Mouse (Mus musculus) liver, embryonic 14.5 days (tissue): Measurements from ENCODE around the gene Cdc27. TPM values are rescaled to one million over a fixed set of nuclear protein-coding genes. Genes with fewer than 3 reads are reported as not detected.

Source experiments
- ATAC-seq: fragments of 200-750 bp; cut with Nextera tagmentation; 2 replicates; pipeline ENCODE4 v1.8.0; 2017; ENCODE audit warnings: moderate number of reproducible peaks, mild to moderate bottlenecking, moderate library complexity; ENCODE audit not compliant: insufficient read depth
- DNase-seq, 3 experiments: peaks; one replicate each; pipeline ENCODE4 v3.0.0-alpha.2; 2012 to 2013; ENCODE audit warnings: low read depth in 3 of 3, low spot score in 3 of 3
- H3K27ac ChIP-seq: fragments of 300-500 bp; sonication (generic); 2 replicates; pipeline ENCODE4 v1.5.1; 2014; ENCODE audit warnings: moderate library complexity, mild to moderate bottlenecking, control low read depth, inconsistent platforms
- H3K27me3 ChIP-seq: fragments of 300-500 bp; sonication (generic); 2 replicates; pipeline ENCODE4 v1.6.1; 2014; ENCODE audit warnings: mild to moderate bottlenecking, low read length, moderate library complexity; ENCODE audit not compliant: control insufficient read depth, insufficient read depth
- H3K36me3 ChIP-seq: fragments of 300-500 bp; sonication (generic); replicated peaks from 2 replicates; pipeline ENCODE4 v1.6.1; 2014; ENCODE audit warnings: low read depth; ENCODE audit not compliant: control insufficient read depth, insufficient read depth
- H3K4me1 ChIP-seq, 2 experiments: fragments of 200-500 bp in 1 of 2; fragments of 300-500 bp in 1 of 2; sonication (generic) in 1 of 2; replicated peaks; 2 replicates each; pipeline ENCODE4 v1.6.1; 2012 to 2014; ENCODE audit warnings: antibody characterized with exemption in 1 of 2, inconsistent platforms in 1 of 2, low read length in 1 of 2; ENCODE audit not compliant: control insufficient read depth in 2 of 2, insufficient read depth in 2 of 2
- H3K4me2 ChIP-seq: fragments of 300-500 bp; sonication (generic); 2 replicates; pipeline ENCODE4 v1.6.1; 2014; ENCODE audit warnings: low read depth, mild to moderate bottlenecking, control low read depth, moderate library complexity
- H3K4me3 ChIP-seq, 2 experiments: fragments of 200-500 bp in 1 of 2; fragments of 300-500 bp in 1 of 2; sonication (generic) in 1 of 2; 2 replicates each; pipeline ENCODE4 v1.5.1; 2012 to 2014; ENCODE audit warnings: low read depth in 2 of 2, low read length in 2 of 2, mild to moderate bottlenecking in 2 of 2, control low read depth in 1 of 2, inconsistent platforms in 1 of 2, moderate library complexity in 1 of 2; ENCODE audit not compliant: insufficient read depth in 1 of 2
- H3K9ac ChIP-seq: fragments of 300-500 bp; sonication (generic); replicated peaks from 2 replicates; pipeline ENCODE4 v1.6.1; 2014; ENCODE audit warnings: mild to moderate bottlenecking, control low read depth, moderate library complexity
- H3K9me3 ChIP-seq: fragments of 300-500 bp; sonication (generic); 2 replicates; pipeline ENCODE4 v1.6.1; 2016; ENCODE audit warnings: low read length, mixed read lengths; ENCODE audit not compliant: control insufficient read depth
- CTCF ChIP-seq: IDR thresholded peaks from 2 replicates; pipeline ENCODE4 v1.5.1; 2016; ENCODE audit warnings: antibody characterized with exemption, low read depth, control low read depth
- EP300 ChIP-seq: IDR thresholded peaks from 2 replicates; pipeline ENCODE4 v1.6.1; 2016; ENCODE audit warnings: antibody characterized with exemption, low read depth
- WGBS: fragments of 180-500 bp; shearing (Covaris S2); extraction: QIAGEN DNeasy Blood & Tissue Kit; methylation state at CpG from one replicate; pipeline ENCODE4 v1.1.7; 2014; ENCODE audit not compliant: insufficient replicate concordance; 5-methylcytosine and 5-hydroxymethylcytosine counted together
- polyA plus RNA-seq, 2 experiments: library from polyadenylated mRNA; depleted of rRNA in 1 of 2; stranded (reverse) in 1 of 2; unstranded in 1 of 2; fragments of >200 nt; fragmentation: Nextera tagmentation in 1 of 2; extraction: Ambion mirVana in 1 of 2; gene quantifications; 2 replicates each; pipeline versions ENCODE4 v1.2.1 to v1.2.3; 2012 to 2014

Gene Cdc27
- polyA plus RNA-seq, 2 experiments, result 12.1 to 20.0 TPM

- H3K4me1 ChIP-seq, result no peaks in the 10 kb centered on the region; a peak in 1 of 4 replicates
- H3K36me3 ChIP-seq, result no peaks in the 10 kb centered on the region
- H3K27me3 ChIP-seq, result no peaks in the 10 kb centered on the region
- TF ChIP-seq EP300 (no peak), CTCF (peak; percentile 96)
- H3K27ac ChIP-seq, result no peak overlapping the region
- DNase-seq (peak; percentile 45 to 52 (median 45)), ATAC-seq (peak; percentile 59; the same call in 1 of the 2 replicates)
- 1% methylated on average over 8 of the region's 8 CpGs for WGBS
- H3K9me3 ChIP-seq, result no peaks in the 10 kb centered on the region
- H3K4me2 ChIP-seq, result no peak overlapping the region
- H3K4me3 ChIP-seq, result no peak overlapping the region
- no peak overlapping the region for H3K9ac ChIP-seq
Measured at GRCm38 (mm10) chr11:104590148-104590547, 39.7 kb upstream of the Cdc27 start.

GRCm38 (mm10) chr11:104589570-104589969 is 39.1 kb upstream of the Cdc27 start:
- Histone ChIP-seq H3K27ac (no peak overlapping the region), H3K36me3 (no peaks in the 10 kb centered on the region), H3K4me3 (no peak overlapping the region), H3K9me3 (no peaks in the 10 kb centered on the region), H3K27me3 (no peaks in the 10 kb centered on the region), H3K9ac (no peak overlapping the region), H3K4me2 (no peak overlapping the region), H3K4me1 (no peaks in the 10 kb centered on the region)
- TF ChIP-seq EP300 (no peak), CTCF (no peak)
- 68% methylated on average over 1 of the region's 1 CpGs for WGBS
- no peak for ATAC-seq
- no peak for DNase-seq

GRCm38 (mm10) chr11:104588513-104588912 is 38.1 kb upstream of the Cdc27 start:
- Histone ChIP-seq H3K9me3 (no peaks in the 10 kb centered on the region), H3K27ac (no peak overlapping the region), H3K27me3 (no peaks in the 10 kb centered on the region), H3K9ac (no peak overlapping the region), H3K4me1 (no peaks in the 10 kb centered on the region), H3K36me3 (no peaks in the 10 kb centered on the region), H3K4me3 (no peak overlapping the region), H3K4me2 (no peak overlapping the region)
- 63% methylated on average over 2 of the region's 2 CpGs for WGBS
- ATAC-seq (no peak), DNase-seq (no peak)
- TF ChIP-seq EP300 (no peak), CTCF (no peak)

GRCm38 (mm10) chr11:104587904-104588303 is 37.5 kb upstream of the Cdc27 start:
- no peaks in the 10 kb centered on the region for H3K4me1 ChIP-seq
- no peaks in the 10 kb centered on the region for H3K9me3 ChIP-seq
- no peak for ATAC-seq
- no peak for DNase-seq
- no peaks in the 10 kb centered on the region for H3K36me3 ChIP-seq
- WGBS, result 84% methylated on average over 9 of the region's 9 CpGs
- H3K27me3 ChIP-seq, result no peaks in the 10 kb centered on the region
- H3K9ac ChIP-seq, result no peak overlapping the region
- no peak overlapping the region for H3K4me2 ChIP-seq
- H3K27ac ChIP-seq, result no peak overlapping the region
- TF ChIP-seq EP300 (no peak), CTCF (no peak)
- H3K4me3 ChIP-seq, result no peak overlapping the region

- Histone ChIP-seq H3K9me3 (no peaks in the 10 kb centered on the region), H3K4me3 (no peak overlapping the region), H3K9ac (no peak overlapping the region), H3K36me3 (no peaks in the 10 kb centered on the region), H3K4me2 (no peak overlapping the region), H3K27me3 (peaks cover 7% of the 10 kb centered on the region; the same call in 1 of the 2 replicates), H3K27ac (no peak overlapping the region), H3K4me1 (no peaks in the 10 kb centered on the region)
- TF ChIP-seq CTCF (peak; percentile 31), EP300 (no peak)
- no peak for ATAC-seq
- 68% methylated on average over 5 of the region's 5 CpGs for WGBS
- DNase-seq, result no peak
Measured at GRCm38 (mm10) chr11:104585495-104585894, 35.1 kb upstream of the Cdc27 start.
